Mouse (Mus musculus): ENCODE results near the gene Zfp938.

Zfp938 gene

GRCm38 (mm10) chr10:82240742-82241400 is at the start of gene Zfp938:
Zfp938 (minus strand) TSS chr10:82241280.
- peak; percentile 87 to 88 for DNase-seq

GRCm38 (mm10) chr10:82257331-82257730 is 16.3 kb upstream of the Zfp938 start:
- DNase-seq: no peak

DNA sequence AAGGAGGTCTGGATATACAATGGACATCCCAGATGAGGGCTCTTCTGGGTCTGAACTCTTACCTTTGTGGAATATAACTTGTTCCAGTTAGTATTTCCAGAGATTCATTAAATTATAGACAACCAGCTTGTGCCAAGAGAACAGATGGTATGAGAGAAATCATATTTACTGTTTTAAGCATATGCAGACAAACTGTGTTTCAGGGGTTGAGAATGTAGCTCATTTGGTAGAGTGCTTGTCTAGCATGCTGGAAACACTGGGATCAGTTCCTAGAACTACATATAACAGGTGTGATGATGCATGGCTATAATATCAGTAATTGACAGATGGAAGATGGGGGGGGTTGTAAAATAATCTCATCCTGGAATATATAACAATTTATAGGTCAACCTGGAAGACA is 3.9 kb upstream of the Zfp938 start:
- DNase-seq: no peak

- DNase-seq: no peak
Observed at GRCm38 (mm10) chr10:82241401-82241788, 315 bp upstream of the Zfp938 start.

DNA sequence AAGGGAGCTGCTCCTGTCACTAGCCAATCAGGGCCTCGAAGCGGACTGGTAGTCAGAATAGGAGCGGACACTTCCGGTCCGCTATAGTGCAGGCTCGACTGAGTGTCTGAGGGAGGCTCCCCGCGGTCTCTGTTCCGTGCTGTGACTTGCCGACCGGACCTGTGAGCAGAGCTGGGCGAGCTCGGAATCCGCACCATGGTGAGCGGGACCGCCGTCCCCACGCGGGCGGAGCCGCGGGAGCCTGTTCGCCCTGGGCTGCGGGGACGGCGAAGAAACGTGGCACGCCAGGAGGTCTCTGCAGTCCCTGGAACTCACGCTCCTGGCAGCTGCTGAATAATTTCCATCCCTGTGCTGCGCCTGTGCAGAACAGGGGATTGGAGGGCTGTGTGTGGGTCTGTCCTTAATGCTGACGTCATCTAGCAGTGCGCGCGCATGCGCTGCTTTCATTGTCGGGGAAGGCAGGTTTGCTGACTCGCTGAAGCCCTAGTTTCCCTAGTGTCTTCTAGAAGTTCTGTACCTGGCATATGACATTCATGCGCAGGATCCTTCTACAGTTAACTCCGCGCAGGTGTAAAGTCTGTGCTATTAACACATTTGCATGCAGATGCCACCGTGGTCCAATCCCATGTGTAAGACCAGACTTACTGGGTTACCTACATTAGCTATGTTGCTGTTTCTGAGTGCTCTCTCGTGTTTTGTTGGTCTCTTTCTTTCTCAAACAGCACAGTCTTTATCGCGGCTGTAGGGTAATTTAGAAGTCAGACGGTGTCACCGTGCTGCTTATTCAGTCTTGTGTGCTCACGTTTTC is 62.6 kb downstream of the Zfp938 start:
- DNase-seq: peak; percentile 90 to 93

All from cerebellum, postnatal 10 days (tissue).